Mouse (Mus musculus) liver, adult 2 months (tissue): ENCODE results near the gene Stmn1. TPM values are rescaled to one million over a fixed set of nuclear protein-coding genes. Genes with fewer than 3 reads are reported as not detected.
"Not testable (repeated sequence)": the region's sequence is repeated elsewhere in the genome, so short reads cannot be mapped to it uniquely, and the experiment has no call there.

Experiments
- DNase-seq: peaks from one replicate; pipeline ENCODE4 v3.0.0-alpha.2; 2011; ENCODE audit warnings: low read depth, low spot score; ENCODE audit errors: extremely low read depth
- H3K27ac ChIP-seq: fragments of 200-500 bp; replicated peaks from 2 replicates; pipeline ENCODE4 v1.5.1; 2012; ENCODE audit warnings: low read depth, mild to moderate bottlenecking, control low read depth, inconsistent platforms, low read length; ENCODE audit not compliant: insufficient read depth
- H3K27me3 ChIP-seq: fragments of 200-500 bp; 2 replicates; pipeline ENCODE4 v1.6.1; 2012; ENCODE audit warnings: mild to moderate bottlenecking, moderate library complexity, low read length, inconsistent platforms; ENCODE audit not compliant: control insufficient read depth, insufficient read depth
- H3K36me3 ChIP-seq: fragments of 200-500 bp; 2 replicates; pipeline ENCODE4 v1.6.1; 2012; ENCODE audit warnings: low read length, inconsistent platforms; ENCODE audit not compliant: control insufficient read depth, insufficient read depth
- H3K4me1 ChIP-seq: fragments of 200-500 bp; 2 replicates; pipeline ENCODE4 v1.6.1; 2011; ENCODE audit warnings: low read length; ENCODE audit not compliant: control insufficient read depth, insufficient read depth
- H3K4me3 ChIP-seq: fragments of 200-500 bp; 2 replicates; pipeline ENCODE4 v1.5.1; 2011; ENCODE audit warnings: low read depth, mild to moderate bottlenecking, control low read depth, low read length, moderate library complexity; ENCODE audit not compliant: insufficient read depth
- H3K79me2 ChIP-seq: fragments of 200-500 bp; 2 replicates; pipeline ENCODE4 v1.6.1; 2012; ENCODE audit warnings: inconsistent platforms, mild to moderate bottlenecking, low read length, moderate library complexity; ENCODE audit not compliant: control insufficient read depth, insufficient read depth
- H3K9ac ChIP-seq: fragments of 200-500 bp; 2 replicates; pipeline ENCODE4 v1.6.1; 2012; ENCODE audit warnings: low read depth, mild to moderate bottlenecking, control low read depth, inconsistent platforms, low read length
- CTCF ChIP-seq: fragments of 200-500 bp; IDR thresholded peaks from 2 replicates; pipeline ENCODE4 v1.5.1; 2011; ENCODE audit warnings: low read depth, low read length, control low read depth
- POLR2A ChIP-seq: fragments of 200-500 bp; IDR thresholded peaks from 2 replicates; pipeline ENCODE4 v1.6.1; 2011; ENCODE audit warnings: low read length, control low read depth; ENCODE audit not compliant: insufficient read depth; ENCODE audit errors: extremely low read depth
- WGBS: fragments of 180-500 bp; shearing (Covaris S2); methylation state at CpG from one replicate; pipeline ENCODE4 v1.1.7; 2018; 5-methylcytosine and 5-hydroxymethylcytosine counted together
- polyA plus RNA-seq: library from polyadenylated mRNA; depleted of rRNA; stranded (reverse); fragments of >200 nt; gene quantifications from 2 replicates; pipeline ENCODE4 v1.2.3, GENCODE M21; 2012
- total RNA-seq: library from RNA; depleted of rRNA; stranded (reverse); fragments of >200 nt; gene quantifications from 2 replicates; pipeline ENCODE4 v1.2.3, GENCODE M21; 2014

Stmn1 gene
- total and polyA plus RNA-seq, 2 experiments: 0.49 to 4.4 TPM

DNA sequence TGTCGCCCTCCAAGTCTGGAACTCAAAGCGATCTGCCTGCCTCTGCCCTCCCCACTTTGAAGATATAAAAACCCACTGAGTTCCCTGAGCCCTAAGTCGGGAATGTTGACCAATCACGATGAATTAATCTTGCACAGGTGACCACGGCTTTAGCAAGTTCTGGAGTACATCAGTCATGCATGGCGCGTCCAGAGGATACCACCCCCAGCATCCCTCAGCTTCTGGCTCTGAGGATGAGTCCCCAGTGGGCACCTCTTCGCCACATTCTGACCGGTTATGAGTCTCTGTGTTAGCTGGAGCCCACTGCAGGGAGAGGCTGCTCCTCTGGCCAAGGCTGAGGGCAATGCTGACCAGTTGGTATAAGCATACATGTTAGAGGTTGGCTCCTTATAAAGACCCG, 16.1 kb downstream of the Stmn1 start:
- Histone ChIP-seq H3K4me1 (peaks cover 24% of the 10 kb centered on the region), H3K4me3 (no peak overlapping the region), H3K36me3 (no peaks in the 10 kb centered on the region), H3K9ac (no peak overlapping the region), H3K79me2 (no peaks in the 10 kb centered on the region), H3K27me3 (no peaks in the 10 kb centered on the region), H3K27ac (no peak overlapping the region)
- DNase-seq: no peak
- 86% methylated on average over 10 of the region's 10 CpGs for WGBS
- TF ChIP-seq POLR2A (no peak), CTCF (no peak)

DNA sequence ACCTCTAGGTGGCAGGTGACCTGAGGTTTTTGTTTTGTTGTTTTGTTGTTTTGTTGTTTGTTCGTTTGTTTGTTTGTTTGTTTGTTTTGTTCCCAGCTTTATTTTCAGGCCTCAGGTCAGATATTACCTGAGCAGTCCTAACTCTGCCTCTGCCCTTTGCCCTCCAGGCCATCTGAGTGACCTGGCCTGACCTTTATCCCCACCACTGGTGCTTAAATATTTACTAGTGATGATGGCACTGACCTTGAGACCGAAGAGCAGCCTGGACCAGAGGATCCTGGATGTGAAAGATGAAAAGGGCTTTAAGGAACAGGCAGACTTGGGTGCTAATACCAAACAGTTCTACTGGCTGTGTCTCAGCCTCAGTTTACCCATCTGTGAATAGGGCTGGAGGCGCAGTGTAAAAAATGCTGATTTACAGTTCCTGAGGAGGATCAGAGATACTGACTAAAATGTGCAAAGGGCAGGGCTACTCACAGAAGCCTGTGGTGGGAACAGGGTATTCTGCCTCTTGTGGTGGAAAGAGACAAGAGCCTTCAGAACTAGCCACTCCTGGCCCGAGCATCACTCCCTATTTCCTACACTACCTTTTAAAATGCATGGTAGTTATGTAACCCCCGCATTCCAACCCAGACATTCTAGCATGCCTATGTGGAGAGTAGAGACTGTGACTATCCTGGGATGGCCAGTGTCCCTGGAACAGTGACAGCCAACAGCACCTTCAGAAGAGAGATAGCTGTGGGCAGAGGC, 17.2 kb downstream of the Stmn1 start:
- 43% methylated on average over 5 of the region's 5 CpGs for WGBS
- no peak for TF ChIP-seq CTCF
- TF ChIP-seq POLR2A: no peak
- H3K27me3 ChIP-seq: no peaks in the 10 kb centered on the region
- no peak overlapping the region for H3K9ac ChIP-seq
- H3K4me3 ChIP-seq: no peak overlapping the region
- H3K4me1 ChIP-seq: peaks cover 32% of the 10 kb centered on the region
- H3K27ac ChIP-seq: peak overlapping the region; percentile 91
- no peaks in the 10 kb centered on the region for H3K36me3 ChIP-seq
- DNase-seq: peak; percentile 95
- no peaks in the 10 kb centered on the region for H3K79me2 ChIP-seq

DNA sequence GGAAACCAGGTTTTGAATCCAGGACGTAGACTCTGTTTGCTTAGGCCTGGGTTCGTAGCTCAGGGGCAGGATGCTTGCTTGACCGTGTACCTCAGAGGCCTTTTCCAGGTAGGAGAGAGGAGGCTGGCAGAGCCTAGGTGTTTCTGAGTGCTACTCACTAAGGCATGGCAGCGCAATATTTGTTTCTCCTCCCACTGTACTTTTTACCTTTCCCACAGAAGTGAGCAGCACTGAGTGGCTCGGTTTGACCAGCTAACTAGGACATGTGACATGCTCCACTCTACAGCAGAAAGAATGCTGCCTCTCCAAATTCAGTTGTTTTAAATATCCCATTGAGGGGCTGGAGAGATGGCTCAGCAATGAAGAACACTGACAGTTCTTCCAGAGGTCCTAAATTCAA, 20.1 kb downstream of the Stmn1 start:
- H3K4me3 ChIP-seq: no peak overlapping the region
- TF ChIP-seq POLR2A (no peak), CTCF (no peak)
- no peaks in the 10 kb centered on the region for H3K79me2 ChIP-seq
- no peak overlapping the region for H3K9ac ChIP-seq
- no peaks in the 10 kb centered on the region for H3K27me3 ChIP-seq
- no peaks in the 10 kb centered on the region for H3K36me3 ChIP-seq
- WGBS: 29% methylated on average over 5 of the region's 5 CpGs
- peak; percentile 96 for DNase-seq
- H3K4me1 ChIP-seq: peaks cover 32% of the 10 kb centered on the region
- peak overlapping the region; percentile 78 for H3K27ac ChIP-seq

DNA sequence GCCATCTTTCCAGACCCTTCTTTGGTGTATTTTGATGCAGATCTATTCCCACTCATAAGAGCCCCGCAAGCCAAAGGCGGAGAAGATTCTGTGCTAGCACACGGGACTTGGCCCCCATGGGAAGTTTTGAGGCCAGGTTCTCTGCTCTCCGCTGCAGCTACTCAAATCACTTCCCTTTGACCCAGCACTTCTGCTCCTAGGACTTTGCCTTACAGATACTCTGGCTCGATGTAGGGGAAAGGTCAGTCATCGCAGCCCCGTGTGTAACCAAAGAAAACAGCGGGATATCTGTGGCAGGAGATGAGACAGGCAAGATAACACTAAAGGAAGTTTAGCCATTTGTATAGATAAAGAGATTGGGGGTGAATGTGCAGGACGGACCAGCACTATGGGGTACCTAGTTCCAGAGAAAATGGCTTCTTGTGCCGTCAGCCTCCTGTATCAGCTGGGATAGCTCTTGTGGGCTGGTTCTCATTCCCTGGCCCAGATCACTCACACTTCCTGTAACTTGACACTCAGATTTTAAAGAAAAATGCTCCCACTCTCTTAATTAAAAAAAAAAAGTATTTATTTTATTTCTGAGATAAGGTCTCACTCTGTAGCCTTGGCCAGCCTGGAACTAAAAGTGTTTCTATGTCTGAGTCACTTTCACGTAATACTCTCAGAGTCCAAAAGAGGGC, 22.0 kb downstream of the Stmn1 start:
- TF ChIP-seq POLR2A (no peak), CTCF (no peak)
- H3K9ac ChIP-seq: peak overlapping the region; percentile 44
- no peaks in the 10 kb centered on the region for H3K27me3 ChIP-seq
- H3K4me3 ChIP-seq: no peak overlapping the region
- 14% methylated on average over 11 of the region's 11 CpGs for WGBS
- H3K27ac ChIP-seq: peak overlapping the region; percentile 87
- no peaks in the 10 kb centered on the region for H3K79me2 ChIP-seq
- H3K36me3 ChIP-seq: no peaks in the 10 kb centered on the region
- peak; percentile 94 for DNase-seq
- peaks cover 35% of the 10 kb centered on the region for H3K4me1 ChIP-seq

DNA sequence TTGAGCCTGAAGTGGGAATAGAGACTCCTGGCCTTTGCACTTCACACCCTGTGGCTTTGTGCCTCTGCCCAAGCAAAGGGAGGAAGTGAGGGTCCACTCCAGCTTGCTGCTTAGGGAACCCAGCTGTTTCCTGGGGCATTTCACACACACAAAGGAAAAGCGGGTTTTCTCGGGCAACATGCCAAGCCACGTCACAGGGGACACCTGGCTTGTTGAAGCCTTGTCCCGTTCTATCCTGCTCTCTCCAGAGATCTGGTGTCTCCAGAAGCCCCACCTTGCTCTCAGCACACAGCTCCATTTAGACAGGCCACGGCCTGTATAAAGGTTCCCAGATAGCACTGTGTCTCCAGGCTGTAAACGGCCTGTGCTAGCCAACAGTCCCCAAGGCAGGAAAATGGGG, 23.6 kb downstream of the Stmn1 start:
- no peak overlapping the region for H3K4me3 ChIP-seq
- no peaks in the 10 kb centered on the region for H3K27me3 ChIP-seq
- no peaks in the 10 kb centered on the region for H3K36me3 ChIP-seq
- no peak overlapping the region for H3K27ac ChIP-seq
- no peak overlapping the region for H3K9ac ChIP-seq
- TF ChIP-seq POLR2A (no peak), CTCF (no peak)
- WGBS: 82% methylated on average over 6 of the region's 6 CpGs
- no peaks in the 10 kb centered on the region for H3K79me2 ChIP-seq
- H3K4me1 ChIP-seq: peaks cover 37% of the 10 kb centered on the region
- DNase-seq: no peak

DNA sequence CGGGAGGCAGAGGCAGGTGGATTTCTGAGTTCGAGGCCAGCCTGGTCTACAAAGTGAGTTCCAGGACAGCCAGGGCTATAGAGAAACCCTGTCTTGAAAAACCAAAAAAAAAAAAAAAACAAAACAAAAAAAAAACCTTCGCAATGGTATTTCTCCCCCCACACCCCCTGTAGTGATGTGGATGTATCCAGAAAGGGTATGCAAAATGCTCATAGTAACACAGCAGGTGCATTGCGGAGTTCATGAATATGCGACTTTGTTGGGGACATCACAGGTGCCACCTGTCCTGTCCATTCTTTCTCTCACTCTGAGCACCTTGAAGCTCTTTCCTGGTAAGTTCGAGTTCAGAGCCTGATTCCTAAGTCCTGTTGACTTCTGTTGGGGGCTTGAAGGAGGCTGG, 26.0 kb downstream of the Stmn1 start:
- not testable (repeated sequence) for H3K36me3 ChIP-seq, H3K79me2 ChIP-seq, H3K27ac ChIP-seq, H3K9ac ChIP-seq, DNase-seq, H3K4me3 ChIP-seq, H3K27me3 ChIP-seq
- 96% methylated on average over 6 of the region's 6 CpGs for WGBS
- peaks cover 30% of the 10 kb centered on the region for H3K4me1 ChIP-seq
